Mouse (Mus musculus): ENCODE data around the gene Xlr. TPM values are rescaled to one million over a fixed set of nuclear protein-coding genes. Genes with fewer than 3 reads are reported as not detected.

Gene Xlr
- 1 to 10 TPM in 1 of 2 experiments, not detected in 1; 1.0 TPM for total RNA-seq (2023)

DNA sequence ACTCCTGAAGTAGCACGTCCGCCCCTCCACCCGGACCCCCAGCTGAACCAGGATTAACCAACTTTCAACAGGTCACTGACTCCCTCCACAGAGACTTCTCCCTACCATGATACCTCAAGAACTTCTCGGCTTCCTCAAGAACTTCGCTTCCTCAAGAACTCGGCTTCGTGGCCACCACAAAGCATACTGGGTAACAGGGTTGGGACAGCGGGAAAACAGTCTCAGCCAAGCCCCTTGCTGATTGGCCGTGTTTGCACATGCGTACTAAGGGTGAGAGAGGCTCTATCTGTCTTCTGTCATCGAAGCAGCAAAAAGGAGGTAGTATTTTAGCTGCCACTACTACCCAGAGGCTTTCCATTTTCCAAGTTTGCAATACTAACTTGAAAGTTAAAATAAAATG lies at the start of gene Xlr:
Xlr (minus strand) TSS at position 188 of the 400 bp plus-strand sequence.

GRCm38 (mm10) chrX:53776276-53776675 lies 21.2 kb downstream of the Xlr start, which contains the start of gene Zfp36l3:
Gene Zfp36l3, minus strand, starts transcription at chrX:53776394.

GRCm38 (mm10) chrX:53757736-53758135 lies 39.8 kb downstream of the Xlr start, which contains the start of gene 1700013H16Rik:
Gene 1700013H16Rik, minus strand, starts transcription at chrX:53757831.

Other genes starting within 250 kb of the Xlr start
- gene Rtl8c, start 189.7 kb downstream of the Xlr start, total RNA-seq (2023): 1 to 10 TPM in 1 of 2 experiments, not detected in 1; 5.2 TPM
- gene Gm14597, start 188.7 kb downstream of the Xlr start, total RNA-seq (2023): not detected
- gene Rtl8a, start 154.0 kb downstream of the Xlr start, total RNA-seq (2023): 10 to 100 TPM; 10.1 to 18.7 TPM
- gene Rtl8b, start 127.3 kb downstream of the Xlr start, total RNA-seq (2023): 10 to 100 TPM in 1 of 2 experiments, 1 to 10 TPM in 1; 5.3 to 15.7 TPM
- gene 4930502E18Rik, start 72.9 kb downstream of the Xlr start, total RNA-seq (2023): not detected
- not detected for gene 1700013H16Rik, start 39.9 kb downstream of the Xlr start, total RNA-seq (2023)
- gene Zfp36l3, start 21.3 kb downstream of the Xlr start, total RNA-seq (2023): not detected